Mouse (Mus musculus) stomach, postnatal 0 days (tissue): ENCODE measurements around the gene Snrpg.

Experiments used
- CTCF ChIP-seq: IDR thresholded peaks from 2 replicates; pipeline ENCODE4 v1.5.1; 2016; ENCODE audit warnings: antibody characterized with exemption, low read depth, mild to moderate bottlenecking, moderate library complexity
- EP300 ChIP-seq: optimal IDR thresholded peaks from 2 replicates; pipeline ENCODE3; 2016; ENCODE audit warnings: antibody characterized with exemption

- TF ChIP-seq CTCF (no peak), EP300 (no peak)
Measured at GRCm38 (mm10) chr6:86385362-86386104, 14.4 kb downstream of the Snrpg start.
